Mouse (Mus musculus): ENCODE measurements around the gene Lamp5.

Gene Lamp5

GRCm38 (mm10) chr2:136051688-136052289 is at the start of gene Lamp5:
TSS of gene Lamp5 (plus strand) at chr2:136052239.
- DNase-seq (ENCODE audit: low spot score in 2 of 2) = no peak

DNA sequence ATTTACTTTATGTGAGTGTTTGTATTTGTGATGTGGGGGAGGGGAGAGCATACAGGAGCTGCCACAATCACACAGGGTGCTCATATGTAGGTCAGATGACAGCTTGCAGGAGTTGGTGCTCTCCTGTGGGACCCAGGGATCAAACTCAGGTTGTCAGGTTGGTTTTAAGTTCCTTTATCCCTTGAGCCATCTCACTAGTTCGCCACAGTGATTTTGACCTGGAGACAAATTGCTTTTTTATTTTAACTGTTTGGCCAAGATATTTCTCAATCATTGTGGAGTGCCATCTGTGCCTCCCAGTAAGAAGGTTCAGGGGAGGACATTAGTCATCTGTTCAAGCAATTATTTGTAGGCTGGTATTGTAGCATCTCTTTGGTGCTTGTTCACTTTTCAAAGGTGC is 48.2 kb upstream of the Lamp5 start:
- DNase-seq (ENCODE audit: low spot score in 2 of 2) = no peak

DNA sequence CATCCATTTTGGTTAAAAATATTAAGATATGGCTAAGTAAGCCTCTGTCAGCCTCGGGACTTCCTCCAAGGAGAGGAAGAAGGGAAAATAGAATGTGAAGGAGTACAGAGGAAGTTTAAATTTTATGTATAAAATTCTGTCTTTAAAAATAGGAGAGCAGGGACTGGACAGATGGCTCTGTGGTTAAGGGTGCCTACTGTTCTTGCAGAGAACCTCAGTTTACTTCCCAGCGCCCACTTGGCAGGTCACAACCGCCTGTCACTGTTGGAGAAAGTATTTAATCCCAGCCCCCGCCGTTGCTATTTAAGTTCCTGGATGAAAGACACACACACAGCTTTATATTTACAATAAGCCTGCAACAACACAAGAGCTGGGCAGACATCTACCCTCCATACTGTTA is 45.8 kb upstream of the Lamp5 start:
- no peak for DNase-seq (ENCODE audit: low spot score in 2 of 2)

- no peak for DNase-seq (ENCODE audit: low spot score in 2 of 2)
These were observed 39.3 kb upstream of the Lamp5 start for GRCm38 (mm10) chr2:136012759-136013158.

DNA sequence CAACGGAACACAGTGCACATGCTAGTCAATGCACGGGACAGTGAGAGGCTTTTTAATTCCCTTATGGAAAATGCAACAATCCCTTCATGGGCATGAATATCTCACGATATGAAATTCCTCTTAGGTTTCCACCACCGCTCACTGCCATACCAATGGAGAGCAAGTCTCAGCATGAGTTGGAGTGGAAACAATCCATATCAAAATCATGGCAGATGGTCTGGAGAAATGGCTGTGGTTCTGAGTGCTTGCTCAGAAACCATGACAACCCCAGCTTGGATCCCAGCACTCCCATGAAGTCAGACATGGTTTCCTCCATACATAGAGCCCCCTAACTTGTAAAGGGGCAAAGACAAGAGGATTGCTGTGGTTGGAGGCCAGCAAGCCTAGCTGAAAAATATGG is 3.6 kb upstream of the Lamp5 start:
- no peak for DNase-seq (ENCODE audit: low spot score in 2 of 2)

DNA sequence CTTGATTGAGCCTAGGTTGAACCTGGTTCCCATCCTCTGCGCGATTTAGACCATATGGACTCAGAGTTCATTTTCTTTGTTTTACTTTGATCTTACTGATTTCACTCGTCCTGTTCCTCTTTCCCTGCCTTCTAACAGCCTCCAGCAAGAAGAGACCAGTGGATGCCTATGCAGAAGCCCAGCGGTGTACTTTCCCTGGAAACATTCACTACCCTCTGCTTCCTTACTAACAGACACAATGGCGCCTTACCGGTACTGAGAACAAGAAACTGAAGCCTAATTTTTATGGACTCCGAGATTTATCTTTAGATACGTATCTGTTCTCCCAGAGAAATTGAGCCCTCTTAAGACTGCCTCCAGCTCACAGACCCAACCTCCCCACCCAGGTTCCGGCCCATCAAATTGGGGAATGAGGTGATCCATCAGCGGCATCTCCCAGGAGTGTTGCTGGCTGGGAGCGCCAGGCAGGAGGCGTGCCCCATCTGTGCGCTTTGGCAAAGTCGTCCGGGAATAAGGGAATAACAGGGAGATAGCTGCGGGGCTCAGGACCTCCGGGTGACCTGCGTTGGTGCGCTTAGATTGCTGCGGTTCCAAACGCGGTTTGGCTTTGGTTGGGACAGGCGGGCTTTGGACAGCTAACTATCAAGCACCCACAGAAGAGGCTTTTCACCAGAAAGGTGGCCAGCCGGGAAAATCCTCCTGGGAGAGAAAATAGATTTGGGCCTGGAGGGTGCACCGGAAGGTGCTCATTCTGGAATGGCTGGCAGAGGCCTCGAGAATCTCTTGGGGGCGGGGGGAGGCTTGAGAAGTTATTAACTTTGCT is 1.0 kb upstream of the Lamp5 start:
- DNase-seq (ENCODE audit: low spot score in 2 of 2) = no peak

GRCm38 (mm10) chr2:136057861-136058331 is 5.9 kb downstream of the Lamp5 start:
- no peak for DNase-seq (ENCODE audit: low spot score in 2 of 2)

DNA sequence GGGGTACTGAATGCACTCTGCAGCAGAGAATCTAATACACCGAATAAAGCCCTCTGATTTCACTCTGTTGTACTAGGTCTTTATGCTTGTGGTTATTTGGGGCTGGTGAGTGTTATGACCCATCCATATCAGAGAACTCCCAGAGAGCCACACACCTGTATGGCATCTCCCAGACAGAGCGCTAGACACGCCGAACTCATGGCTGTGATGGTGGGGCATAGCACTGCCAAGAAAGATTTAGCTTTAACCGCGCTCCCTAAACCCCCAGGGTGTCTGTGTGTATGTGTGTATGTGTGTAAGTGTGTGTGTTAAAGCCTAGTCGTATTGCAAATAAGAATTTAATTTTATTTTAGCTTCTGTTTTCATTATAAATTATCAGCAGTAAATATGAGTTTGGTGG is 6.4 kb downstream of the Lamp5 start:
- no peak for DNase-seq (ENCODE audit: low spot score in 2 of 2)

DNA sequence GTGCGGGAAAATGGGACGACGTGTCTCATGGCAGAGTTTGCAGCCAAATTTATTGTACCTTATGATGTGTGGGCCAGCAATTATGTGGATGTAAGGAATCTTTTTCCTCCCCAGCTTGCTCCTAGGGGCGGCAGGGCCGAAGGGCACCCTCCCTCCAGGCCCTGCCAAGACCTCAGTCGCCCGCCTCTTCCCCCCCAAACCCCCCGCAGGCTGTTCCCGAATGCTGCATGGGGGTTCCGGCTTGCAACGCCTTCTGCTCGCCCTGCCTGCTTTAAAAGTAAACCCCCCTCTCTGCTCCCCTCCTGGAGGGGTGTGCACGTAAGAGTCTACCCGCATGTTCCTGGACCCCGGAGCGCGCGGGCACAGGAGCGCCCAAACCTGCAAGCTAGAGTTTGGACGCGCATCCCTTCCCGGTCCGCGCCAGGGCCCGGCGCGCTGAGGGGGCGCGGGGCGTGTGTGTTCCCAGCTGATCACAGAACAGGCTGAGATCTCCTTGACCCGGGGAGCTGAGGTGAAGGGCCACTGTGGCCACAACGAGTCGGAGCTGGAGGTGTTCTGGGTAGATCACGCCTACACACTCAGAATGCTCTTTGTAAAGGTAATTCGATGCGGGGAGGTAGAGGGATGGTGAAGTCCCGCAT is 7.1 kb downstream of the Lamp5 start:
- no peak for DNase-seq (ENCODE audit: low spot score in 2 of 2)

GRCm38 (mm10) chr2:136064356-136064755 is 12.3 kb downstream of the Lamp5 start:
- no peak for DNase-seq (ENCODE audit: low spot score in 2 of 2)

GRCm38 (mm10) chr2:136095978-136096377 is 43.9 kb downstream of the Lamp5 start:
- no peak for DNase-seq (ENCODE audit: low spot score in 2 of 2)

DNA sequence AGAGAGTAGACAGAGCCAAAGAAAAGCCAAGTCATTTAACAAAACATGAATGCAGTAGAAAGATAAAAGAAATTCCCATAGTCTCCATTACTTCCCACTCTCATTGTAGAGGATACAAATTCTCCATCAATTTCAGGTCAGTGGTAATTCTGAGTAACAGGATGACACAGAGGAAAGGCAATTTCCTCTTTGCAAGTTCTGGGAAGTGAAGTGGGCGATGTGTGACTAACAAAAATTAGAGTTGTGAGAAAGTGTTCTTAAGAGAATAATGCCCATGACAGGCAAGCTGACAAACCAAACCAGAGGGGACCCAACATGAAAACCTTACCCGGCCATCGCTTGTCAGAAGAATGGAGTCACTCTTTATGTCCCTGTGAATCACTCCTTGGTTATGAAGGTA is 45.1 kb downstream of the Lamp5 start:
- no peak for DNase-seq (ENCODE audit: low spot score in 2 of 2)

DNA sequence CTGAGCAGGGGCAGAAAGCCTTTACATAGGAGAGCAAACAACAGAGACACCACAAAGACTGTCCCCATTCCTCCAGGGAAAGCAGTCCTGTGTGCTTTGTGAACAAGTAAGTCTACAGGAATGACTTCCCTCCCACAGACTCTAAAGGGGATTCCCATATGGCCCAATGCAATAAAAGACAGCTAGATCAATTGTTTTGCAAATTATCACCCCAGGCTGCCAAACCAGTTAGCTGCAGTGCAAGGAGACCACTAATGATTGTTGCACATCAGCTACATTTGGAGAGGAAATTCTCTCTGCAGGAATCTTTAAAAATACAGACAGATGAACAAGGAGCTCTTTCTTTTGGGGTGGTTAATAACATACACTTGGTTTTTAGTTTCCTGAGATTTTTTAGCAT is 55.6 kb downstream of the Lamp5 start:
- no peak for DNase-seq (ENCODE audit: low spot score in 2 of 2)

- no peak for DNase-seq (ENCODE audit: low spot score in 2 of 2)
These were observed 56.3 kb downstream of the Lamp5 start for GRCm38 (mm10) chr2:136108124-136109037.

DNA sequence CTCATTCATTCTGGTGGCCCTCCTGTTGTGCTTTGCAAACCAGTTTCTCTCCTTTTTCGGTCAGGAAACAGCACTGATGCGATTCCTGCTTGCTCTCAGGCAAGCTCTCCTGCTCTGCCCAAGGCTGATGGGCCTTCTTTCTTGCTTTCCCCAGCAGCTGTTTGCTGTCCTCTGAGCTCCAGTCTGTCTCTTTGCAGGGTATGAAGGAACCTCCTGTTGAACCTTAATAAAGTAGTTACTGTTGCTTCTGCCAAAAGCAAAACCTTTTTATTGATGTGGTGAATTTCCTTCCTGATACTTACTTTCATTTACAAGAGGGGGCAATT is 57.0 kb downstream of the Lamp5 start:
- no peak for DNase-seq (ENCODE audit: low spot score in 2 of 2)

GRCm38 (mm10) chr2:136113374-136113773 is 61.3 kb downstream of the Lamp5 start:
- DNase-seq (ENCODE audit: low spot score in 2 of 2) = no peak

- DNase-seq (ENCODE audit: low spot score in 2 of 2) = no peak
These were observed 66.0 kb downstream of the Lamp5 start for GRCm38 (mm10) chr2:136118006-136118405.
